Mouse (Mus musculus) adrenal gland, adult (tissue): ENCODE data around the gene Depdc1a.
"Not testable (repeated sequence)": the region's sequence is repeated elsewhere in the genome, so short reads cannot be mapped to it uniquely, and the experiment has no call there.

Experiments used
- DNase-seq, 2 experiments: peaks; one replicate each; pipeline ENCODE4 v3.0.0; 2022 to 2023; ENCODE audit warnings: low spot score in 1 of 2; ENCODE audit not compliant: inconsistent age in 2 of 2

Depdc1a gene

DNA sequence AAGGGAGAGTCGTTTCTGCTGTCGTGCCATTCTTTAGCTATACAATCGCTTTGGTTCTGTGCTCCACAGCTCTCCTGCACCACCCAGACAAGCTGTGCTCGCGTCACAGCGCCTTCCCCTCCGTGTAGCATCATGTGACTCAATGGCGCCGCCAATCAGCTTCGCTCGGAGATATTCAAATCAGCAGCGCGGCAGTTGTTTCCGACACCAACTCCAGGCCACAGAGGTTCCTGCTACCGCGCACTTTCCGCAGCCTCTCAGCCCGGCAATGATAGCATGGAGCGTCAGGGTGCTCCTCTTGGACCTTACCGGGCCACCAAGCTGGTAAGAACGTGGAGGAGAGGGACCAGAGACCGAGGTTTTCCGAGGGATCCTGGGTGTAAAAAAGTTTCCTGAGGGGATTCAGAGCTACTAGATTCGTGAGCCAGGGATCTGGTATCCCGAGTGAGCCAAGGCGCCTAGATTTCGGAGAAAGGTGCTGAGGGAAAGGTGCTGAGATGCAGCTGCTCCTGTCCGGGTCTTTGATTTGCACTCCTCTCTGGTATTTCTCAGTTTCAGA is at the start of gene Depdc1a:
Gene Depdc1a, plus strand, starts transcription at position 191 of the 559 bp plus-strand sequence.
- peak; percentile 88 to 96 for DNase-seq

DNA sequence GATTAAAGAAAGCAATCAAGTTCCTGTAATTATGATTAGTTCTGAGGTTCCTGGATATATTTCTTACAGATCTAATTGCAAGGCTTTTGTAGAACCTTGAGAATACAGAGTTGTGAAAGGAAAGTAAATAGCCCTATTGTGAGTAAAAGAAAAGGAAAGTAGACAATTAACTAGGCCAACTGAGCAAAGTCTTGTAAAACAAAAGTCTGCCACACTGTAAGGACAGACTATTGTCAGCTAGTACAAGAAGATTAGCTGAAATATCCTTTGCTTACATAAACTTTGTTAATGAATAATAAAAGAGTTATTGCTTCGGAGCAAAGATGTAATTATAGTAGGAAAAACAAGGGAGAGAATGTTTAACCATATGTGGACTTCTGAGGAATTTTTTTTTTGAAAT is 25.2 kb upstream of the Depdc1a start:
- DNase-seq: no peak

DNA sequence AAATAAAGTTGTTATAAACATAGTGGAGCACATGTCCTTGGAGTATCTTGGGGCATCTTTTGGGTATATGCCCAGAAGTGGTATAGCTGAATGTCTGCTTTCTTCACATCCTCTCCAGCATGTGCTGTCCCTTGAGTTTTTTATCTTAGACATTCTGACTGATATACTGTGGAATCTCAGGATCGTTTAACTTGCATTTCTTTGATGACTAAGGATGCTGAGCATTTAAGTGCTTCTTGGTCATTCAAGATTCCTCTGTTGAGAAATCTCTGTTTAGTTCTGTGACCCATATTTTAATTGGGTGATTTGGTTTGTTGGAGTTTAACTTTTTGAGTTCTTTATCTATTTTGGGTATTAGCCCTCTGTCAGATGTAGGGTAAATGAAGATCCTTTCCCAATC is 19.8 kb upstream of the Depdc1a start:
- DNase-seq: no peak

DNA sequence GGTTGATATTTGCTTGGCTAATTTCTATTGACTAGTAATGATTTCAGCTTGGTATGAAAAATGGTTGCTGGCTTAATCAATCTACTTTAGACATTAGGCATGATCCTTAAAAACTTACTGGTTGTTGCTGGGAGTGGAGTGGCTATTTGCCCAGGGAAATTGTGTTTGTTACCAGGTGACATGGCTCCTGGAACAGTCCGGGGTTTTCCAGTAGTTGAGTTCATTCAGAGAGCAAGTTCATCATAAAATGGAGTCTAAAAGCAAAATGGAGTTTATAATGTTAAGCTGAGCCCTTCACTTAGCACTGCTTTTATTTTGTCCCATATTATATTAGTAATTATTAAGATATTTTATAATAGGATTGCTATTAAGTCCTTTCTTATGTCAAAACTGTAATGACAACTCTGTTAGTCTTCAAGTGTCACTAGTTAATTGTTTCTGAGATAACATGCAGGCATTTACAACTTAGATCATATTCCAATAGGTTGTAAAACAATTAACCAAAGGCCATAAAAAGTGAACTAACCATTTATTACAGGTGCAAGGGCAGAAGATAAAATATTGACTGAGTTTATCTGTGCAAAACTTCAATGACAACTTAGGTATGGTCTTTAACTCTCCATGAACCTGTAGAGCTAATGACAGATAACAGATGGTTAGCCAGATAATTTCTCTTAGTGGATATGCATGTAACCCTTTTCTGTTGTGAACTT is 17.8 kb upstream of the Depdc1a start:
- no peak for DNase-seq

DNA sequence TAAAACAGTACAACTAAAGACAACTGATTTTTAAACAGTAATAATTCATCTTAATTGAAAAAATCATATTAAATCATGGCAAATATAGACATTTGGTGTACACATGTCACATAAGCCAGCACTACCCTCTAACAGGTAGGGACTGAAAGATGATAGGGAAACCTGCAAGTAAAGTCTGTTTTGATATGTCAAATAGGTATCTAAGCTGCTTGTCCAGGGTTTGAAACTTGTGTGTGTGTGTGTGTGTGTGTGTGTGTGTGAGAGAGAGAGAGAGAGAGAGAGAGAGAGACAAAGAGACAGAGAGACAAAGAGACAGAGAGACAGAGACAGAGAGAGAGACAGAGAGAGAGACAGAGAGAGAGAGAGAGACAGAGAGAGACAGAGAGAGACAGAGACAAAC is 524 bp upstream of the Depdc1a start:
- not testable (repeated sequence) for DNase-seq

DNA sequence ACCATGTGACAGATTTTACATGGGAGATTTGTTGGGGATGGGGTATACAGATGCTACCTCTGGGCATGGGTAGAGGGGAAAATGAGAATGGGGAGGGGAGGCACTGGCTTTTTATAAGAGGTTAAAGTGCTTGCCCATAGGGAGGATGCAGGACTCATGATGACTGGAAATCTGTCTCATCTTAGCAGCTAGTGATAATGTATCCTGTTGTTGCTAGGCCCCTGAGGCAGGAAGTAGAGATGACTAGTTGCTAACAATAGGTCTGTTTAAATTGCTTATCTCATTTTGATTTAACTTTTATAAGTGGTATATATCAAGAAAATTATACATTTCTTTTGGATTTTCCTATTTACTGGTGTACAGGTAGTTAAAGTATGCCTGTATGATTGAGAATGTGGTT is 13.7 kb downstream of the Depdc1a start:
- no peak for DNase-seq

DNA sequence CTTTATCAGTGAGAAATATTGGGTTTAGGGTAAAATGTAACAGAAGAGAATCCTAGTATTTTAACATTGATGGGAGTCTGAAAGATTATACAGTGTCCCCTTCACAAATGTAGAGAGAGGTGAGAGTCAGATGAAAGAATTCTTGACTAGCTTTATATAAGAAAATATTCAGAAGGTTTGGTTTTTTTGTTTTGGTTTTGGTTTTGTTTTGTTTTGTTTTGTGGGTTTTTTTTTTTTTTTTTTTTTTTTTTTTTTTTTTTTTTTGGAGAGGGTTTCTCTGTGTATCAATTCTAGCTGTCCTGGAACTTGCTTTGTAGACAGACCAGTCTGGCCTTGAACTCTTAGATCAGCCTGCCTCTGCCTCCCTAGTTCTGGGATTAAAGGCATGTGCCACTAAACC is 33.3 kb downstream of the Depdc1a start:
- DNase-seq: no peak

DNA sequence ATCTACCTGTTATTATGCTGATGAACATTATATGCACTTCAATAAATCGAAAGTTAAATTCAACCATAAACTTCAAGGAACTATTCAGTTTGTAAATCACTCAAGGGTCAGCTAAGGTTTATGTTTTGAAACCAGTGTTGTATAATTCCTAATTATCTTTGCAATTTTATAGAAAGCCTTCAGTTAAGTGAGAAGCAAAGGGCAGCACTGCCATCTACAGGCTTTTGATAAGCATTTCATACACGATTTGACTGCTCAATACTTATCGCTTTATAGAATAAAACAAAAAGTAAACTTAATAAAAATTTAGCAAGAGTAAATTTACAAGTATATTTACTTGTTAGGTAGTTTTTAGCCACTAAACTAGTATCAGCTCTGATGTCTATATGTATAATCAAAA is 53.1 kb downstream of the Depdc1a start:
- DNase-seq: peak in 1 of 2 experiments; percentile 36

DNA sequence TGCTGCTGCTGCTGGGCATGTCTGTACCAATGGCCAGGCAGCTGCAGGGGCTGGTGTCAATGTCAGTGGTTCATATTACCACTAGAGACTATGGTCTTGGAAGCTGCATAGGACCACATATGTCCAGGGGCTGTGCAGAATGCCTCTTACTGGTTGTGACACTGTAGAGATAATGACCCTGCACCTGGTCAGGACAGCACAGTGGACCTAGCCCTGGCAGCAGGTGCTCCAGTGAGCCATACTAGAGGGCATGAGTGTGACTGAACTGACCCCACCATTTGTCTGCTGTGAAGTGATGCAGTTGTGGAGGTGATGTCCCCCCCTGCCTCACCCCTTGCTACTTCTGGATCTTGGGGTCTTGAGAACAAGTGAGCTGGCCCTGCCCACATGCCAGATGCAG is 55.0 kb downstream of the Depdc1a start:
- DNase-seq: no peak
